Mouse (Mus musculus): ENCODE results near the gene Bicd2. TPM values are rescaled to one million over a fixed set of nuclear protein-coding genes. Genes with fewer than 3 reads are reported as not detected.

The Bicd2 gene
- polyA plus RNA-seq, 1 experiment, result 51.1 TPM

GRCm38 (mm10) chr13:49306771-49307310 lies 34.5 kb upstream of the Bicd2 start:
- no peak for DNase-seq
- H3K27ac ChIP-seq (ENCODE audit: control insufficient read depth, insufficient read depth, low read length), result peak overlapping the region; percentile 95
- H3K4me3 ChIP-seq (ENCODE audit: control insufficient read depth, insufficient read depth, low read length), result peak overlapping the region; percentile 35
- no peaks in the 10 kb centered on the region for H3K27me3 ChIP-seq (ENCODE audit: control insufficient read depth, insufficient read depth, low read length)
- no peaks in the 10 kb centered on the region for H3K36me3 ChIP-seq (ENCODE audit: control insufficient read depth, insufficient read depth, low read length)
- H3K4me1 ChIP-seq (replicated peaks; ENCODE audit: control insufficient read depth, insufficient read depth, low read length), result peaks cover 26% of the 10 kb centered on the region
- 9% methylated on average over 7 of the region's 7 CpGs for WGBS
- TF ChIP-seq POLR2A (IDR thresholded peaks at IDR 0.05; ENCODE audit: control insufficient read depth, extremely low read depth, insufficient read depth, low read length, poor library complexity), result no peak
- TF ChIP-seq CTCF (IDR thresholded peaks at IDR 0.05; ENCODE audit: borderline replicate concordance, control insufficient read depth, extremely low read depth, insufficient read depth, low read length, poor library complexity), result no peak

GRCm38 (mm10) chr13:49307311-49307969 lies 33.9 kb upstream of the Bicd2 start:
- peak; percentile 82 for DNase-seq
- peak overlapping the region; percentile 72 for H3K4me3 ChIP-seq (ENCODE audit: control insufficient read depth, insufficient read depth, low read length)
- WGBS, result under 1% methylated on average over 10 of the region's 10 CpGs
- peaks cover 26% of the 10 kb centered on the region for H3K4me1 ChIP-seq (replicated peaks; ENCODE audit: control insufficient read depth, insufficient read depth, low read length)
- peak overlapping the region; percentile 95 for H3K27ac ChIP-seq (ENCODE audit: control insufficient read depth, insufficient read depth, low read length)
- H3K36me3 ChIP-seq (ENCODE audit: control insufficient read depth, insufficient read depth, low read length), result no peaks in the 10 kb centered on the region
- H3K27me3 ChIP-seq (ENCODE audit: control insufficient read depth, insufficient read depth, low read length), result no peaks in the 10 kb centered on the region
- no peak for TF ChIP-seq CTCF (IDR thresholded peaks at IDR 0.05; ENCODE audit: borderline replicate concordance, control insufficient read depth, extremely low read depth, insufficient read depth, low read length, poor library complexity)
- 0 out of 2 replicates have a peak, but pooled peaks have one; percentile 18 for TF ChIP-seq POLR2A (IDR thresholded peaks at IDR 0.05; ENCODE audit: control insufficient read depth, extremely low read depth, insufficient read depth, low read length, poor library complexity)

GRCm38 (mm10) chr13:49308206-49308605 lies 33.2 kb upstream of the Bicd2 start:
- peak overlapping the region; percentile 72 for H3K4me3 ChIP-seq (ENCODE audit: control insufficient read depth, insufficient read depth, low read length)
- WGBS, result 41% methylated on average over 4 of the region's 4 CpGs
- no peaks in the 10 kb centered on the region for H3K27me3 ChIP-seq (ENCODE audit: control insufficient read depth, insufficient read depth, low read length)
- H3K4me1 ChIP-seq (replicated peaks; ENCODE audit: control insufficient read depth, insufficient read depth, low read length), result peaks cover 26% of the 10 kb centered on the region
- no peak for DNase-seq
- TF ChIP-seq POLR2A (IDR thresholded peaks at IDR 0.05; ENCODE audit: control insufficient read depth, extremely low read depth, insufficient read depth, low read length, poor library complexity), result no peak
- no peak for TF ChIP-seq CTCF (IDR thresholded peaks at IDR 0.05; ENCODE audit: borderline replicate concordance, control insufficient read depth, extremely low read depth, insufficient read depth, low read length, poor library complexity)
- peak overlapping the region; percentile 95 for H3K27ac ChIP-seq (ENCODE audit: control insufficient read depth, insufficient read depth, low read length)
- H3K36me3 ChIP-seq (ENCODE audit: control insufficient read depth, insufficient read depth, low read length), result no peaks in the 10 kb centered on the region

GRCm38 (mm10) chr13:49308861-49309403 lies 32.5 kb upstream of the Bicd2 start:
- Histone ChIP-seq H3K4me1 (replicated peaks; ENCODE audit: control insufficient read depth, insufficient read depth, low read length) (peaks cover 26% of the 10 kb centered on the region), H3K4me3 (ENCODE audit: control insufficient read depth, insufficient read depth, low read length) (peak overlapping the region; percentile 72), H3K36me3 (ENCODE audit: control insufficient read depth, insufficient read depth, low read length) (no peaks in the 10 kb centered on the region), H3K27me3 (ENCODE audit: control insufficient read depth, insufficient read depth, low read length) (no peaks in the 10 kb centered on the region), H3K27ac (ENCODE audit: control insufficient read depth, insufficient read depth, low read length) (peak overlapping the region; percentile 95)
- TF ChIP-seq CTCF (IDR thresholded peaks at IDR 0.05; ENCODE audit: borderline replicate concordance, control insufficient read depth, extremely low read depth, insufficient read depth, low read length, poor library complexity), result no peak
- 0 out of 2 replicates have a peak, but pooled peaks have one; percentile 52 for TF ChIP-seq POLR2A (IDR thresholded peaks at IDR 0.05; ENCODE audit: control insufficient read depth, extremely low read depth, insufficient read depth, low read length, poor library complexity)
- DNase-seq, result peak; percentile 67
- 4% methylated on average over 16 of the region's 16 CpGs for WGBS

- Histone ChIP-seq H3K36me3 (ENCODE audit: control insufficient read depth, insufficient read depth, low read length) (no peaks in the 10 kb centered on the region), H3K4me1 (replicated peaks; ENCODE audit: control insufficient read depth, insufficient read depth, low read length) (peaks cover 26% of the 10 kb centered on the region), H3K27ac (ENCODE audit: control insufficient read depth, insufficient read depth, low read length) (peak overlapping the region; percentile 95), H3K4me3 (ENCODE audit: control insufficient read depth, insufficient read depth, low read length) (peak overlapping the region; percentile 72; the same call in 1 of the 2 replicates), H3K27me3 (ENCODE audit: control insufficient read depth, insufficient read depth, low read length) (no peaks in the 10 kb centered on the region)
- TF ChIP-seq CTCF (IDR thresholded peaks at IDR 0.05; ENCODE audit: borderline replicate concordance, control insufficient read depth, extremely low read depth, insufficient read depth, low read length, poor library complexity) (no peak), POLR2A (IDR thresholded peaks at IDR 0.05; ENCODE audit: control insufficient read depth, extremely low read depth, insufficient read depth, low read length, poor library complexity) (no peak)
- no peak for DNase-seq
- 48% methylated on average over 1 of the region's 1 CpGs for WGBS
Observed at GRCm38 (mm10) chr13:49309501-49309900, 31.9 kb upstream of the Bicd2 start.

- Histone ChIP-seq H3K4me3 (ENCODE audit: control insufficient read depth, insufficient read depth, low read length) (no peak overlapping the region), H3K4me1 (replicated peaks; ENCODE audit: control insufficient read depth, insufficient read depth, low read length) (peaks cover 20% of the 10 kb centered on the region), H3K27me3 (ENCODE audit: control insufficient read depth, insufficient read depth, low read length) (no peaks in the 10 kb centered on the region), H3K27ac (ENCODE audit: control insufficient read depth, insufficient read depth, low read length) (no peak overlapping the region), H3K36me3 (ENCODE audit: control insufficient read depth, insufficient read depth, low read length) (no peaks in the 10 kb centered on the region)
- TF ChIP-seq CTCF (IDR thresholded peaks at IDR 0.05; ENCODE audit: borderline replicate concordance, control insufficient read depth, extremely low read depth, insufficient read depth, low read length, poor library complexity) (no peak), POLR2A (IDR thresholded peaks at IDR 0.05; ENCODE audit: control insufficient read depth, extremely low read depth, insufficient read depth, low read length, poor library complexity) (no peak)
- 93% methylated on average over 7 of the region's 7 CpGs for WGBS
- DNase-seq, result no peak
Observed at GRCm38 (mm10) chr13:49311642-49312041, 29.7 kb upstream of the Bicd2 start.
